Mouse (Mus musculus): ENCODE data around the gene Unc5c. TPM values are rescaled to one million over a fixed set of nuclear protein-coding genes. Genes with fewer than 3 reads are reported as not detected.

The Unc5c gene
- polyA plus RNA-seq, 2 experiments: 11.9 to 12.5 TPM

DNA sequence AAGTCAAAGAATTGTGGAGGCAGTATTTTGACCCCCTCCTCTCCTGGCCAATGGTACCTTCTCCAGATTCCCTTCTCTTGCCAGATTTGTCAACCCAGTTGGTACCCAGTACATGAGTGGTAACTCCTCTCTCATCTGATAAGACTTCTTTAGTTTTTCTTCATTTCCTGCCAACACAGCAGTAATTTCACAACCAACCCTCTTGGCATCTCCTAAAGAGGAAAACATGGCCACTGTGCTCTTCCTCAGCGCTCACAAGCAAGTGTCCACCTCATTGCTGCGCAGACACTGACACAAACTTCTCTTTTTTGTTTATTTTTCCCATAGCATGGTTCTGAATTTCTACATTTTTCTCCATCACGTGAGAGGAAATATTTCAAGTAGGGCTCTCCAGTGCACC lies 38.3 kb downstream of the Unc5c start:
- 84% methylated on average over 3 of the region's 3 CpGs for WGBS

DNA sequence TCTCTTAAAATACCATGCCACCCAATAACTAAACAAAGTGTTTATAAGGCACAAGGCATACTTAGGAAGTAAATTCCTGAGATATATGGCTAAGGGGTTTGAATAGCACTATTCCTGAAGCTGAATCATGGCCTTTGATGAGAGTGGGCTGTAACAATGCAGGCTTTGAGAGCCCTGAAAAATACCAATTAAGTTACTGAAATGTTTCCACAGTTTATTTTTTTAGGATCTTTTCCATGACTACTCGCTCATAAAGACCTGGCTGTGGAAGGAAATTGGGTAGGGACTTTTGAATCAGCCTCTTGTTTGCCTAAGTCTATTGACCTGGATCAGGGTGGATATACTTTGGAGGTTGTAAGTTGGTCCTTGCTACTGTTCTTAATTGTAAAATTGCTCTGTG lies 44.8 kb downstream of the Unc5c start:
- H3K27ac ChIP-seq (replicated peaks; ENCODE audit: low read depth, low read length): no peak overlapping the region
- no peak for TF ChIP-seq POLR2A (IDR thresholded peaks at IDR 0.05; ENCODE audit: borderline replicate concordance, extremely low read depth, insufficient read depth, insufficient read length)
- DNase-seq (ENCODE audit: low spot score) (peak; percentile 67), ATAC-seq (ENCODE audit: low FRiP score, low read depth) (peak; percentile 68; the same call in 1 of the 2 replicates)
- no peaks in the 10 kb centered on the region for H3K9me3 ChIP-seq (ENCODE audit: control insufficient read depth, low read length)
- H3K4me3 ChIP-seq (replicated peaks; ENCODE audit: low read length): no peak overlapping the region
- H3K27me3 ChIP-seq (ENCODE audit: control insufficient read depth, insufficient read depth, low read length): no peaks in the 10 kb centered on the region
- H3K9ac ChIP-seq (ENCODE audit: low read depth, low read length, severe bottlenecking): no peak overlapping the region
- WGBS: 33% methylated on average over 1 of the region's 1 CpGs
- H3K4me2 ChIP-seq (replicated peaks; ENCODE audit: low read depth, low read length, severe bottlenecking): no peak overlapping the region
- H3K36me3 ChIP-seq (ENCODE audit: control insufficient read depth, insufficient read depth, low read length): no peaks in the 10 kb centered on the region
- peaks cover 2% of the 10 kb centered on the region; the same call in 1 of the 2 replicates for H3K4me1 ChIP-seq (ENCODE audit: control insufficient read depth, insufficient read depth, low read length)

More for the DNA sequence above, 38.3 kb downstream of the Unc5c start:
- ATAC-seq (ENCODE audit: low FRiP score, low read depth): no peak
- no peak for TF ChIP-seq POLR2A (IDR thresholded peaks at IDR 0.05; ENCODE audit: borderline replicate concordance, extremely low read depth, insufficient read depth, insufficient read length)
- H3K4me2 ChIP-seq (replicated peaks; ENCODE audit: low read depth, low read length, severe bottlenecking): no peak overlapping the region
- no peak overlapping the region for H3K27ac ChIP-seq (replicated peaks; ENCODE audit: low read depth, low read length)
- no peaks in the 10 kb centered on the region for H3K36me3 ChIP-seq (ENCODE audit: control insufficient read depth, insufficient read depth, low read length)
- no peak overlapping the region for H3K4me3 ChIP-seq (replicated peaks; ENCODE audit: low read length)
- no peak for DNase-seq (ENCODE audit: low spot score)
- no peaks in the 10 kb centered on the region for H3K27me3 ChIP-seq (ENCODE audit: control insufficient read depth, insufficient read depth, low read length)
- no peak overlapping the region for H3K9ac ChIP-seq (ENCODE audit: low read depth, low read length, severe bottlenecking)
- no peaks in the 10 kb centered on the region for H3K4me1 ChIP-seq (ENCODE audit: control insufficient read depth, insufficient read depth, low read length)
- no peaks in the 10 kb centered on the region for H3K9me3 ChIP-seq (ENCODE audit: control insufficient read depth, low read length)

DNA sequence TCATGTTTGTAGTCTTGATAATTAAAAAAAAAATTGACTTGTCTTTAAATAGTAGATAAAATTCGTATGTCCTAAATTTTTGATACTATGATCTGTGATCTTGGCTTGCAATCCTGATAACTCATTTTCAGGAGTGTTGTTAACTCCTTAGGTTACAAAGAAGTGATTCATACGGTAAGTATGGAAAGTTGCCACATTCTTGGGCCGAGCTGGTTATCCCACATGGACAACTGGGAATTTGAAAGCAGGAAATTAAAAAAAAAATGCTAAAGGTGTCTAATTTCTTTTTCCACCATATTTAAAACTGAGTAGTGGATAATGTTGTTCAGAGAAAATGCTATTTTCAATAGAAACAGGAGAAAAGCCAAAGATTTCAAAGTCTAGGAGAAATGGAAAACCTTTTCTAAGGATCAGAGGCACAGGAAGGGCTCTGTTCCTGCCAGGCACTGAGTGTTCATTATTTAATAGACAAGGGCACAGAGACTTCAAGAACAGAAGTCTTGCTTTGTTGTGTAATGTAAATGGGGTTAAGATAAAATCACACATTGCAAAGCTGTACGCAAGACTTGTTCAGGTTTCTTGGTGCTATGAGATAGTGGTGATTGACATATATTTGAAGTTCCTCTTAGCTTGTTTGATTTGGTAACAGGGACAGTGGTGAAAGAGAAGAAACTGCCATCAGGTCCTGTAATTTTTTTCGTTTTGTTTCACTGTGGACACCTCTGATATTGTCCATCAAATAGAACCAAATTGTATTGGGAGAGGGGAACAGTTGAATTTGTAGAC lies 46.4 kb downstream of the Unc5c start:
- H3K9me3 ChIP-seq (ENCODE audit: control insufficient read depth, low read length): no peaks in the 10 kb centered on the region
- H3K4me3 ChIP-seq (replicated peaks; ENCODE audit: low read length): no peak overlapping the region
- ATAC-seq (ENCODE audit: low FRiP score, low read depth) (no peak), DNase-seq (ENCODE audit: low spot score) (peak; percentile 18)
- H3K9ac ChIP-seq (ENCODE audit: low read depth, low read length, severe bottlenecking): no peak overlapping the region
- no peaks in the 10 kb centered on the region for H3K27me3 ChIP-seq (ENCODE audit: control insufficient read depth, insufficient read depth, low read length)
- no peak overlapping the region for H3K4me2 ChIP-seq (replicated peaks; ENCODE audit: low read depth, low read length, severe bottlenecking)
- WGBS: 52% methylated on average over 5 of the region's 5 CpGs
- no peak for TF ChIP-seq POLR2A (IDR thresholded peaks at IDR 0.05; ENCODE audit: borderline replicate concordance, extremely low read depth, insufficient read depth, insufficient read length)
- no peak overlapping the region; the same call in 1 of the 2 replicates for H3K27ac ChIP-seq (replicated peaks; ENCODE audit: low read depth, low read length)
- peaks cover 7% of the 10 kb centered on the region for H3K4me1 ChIP-seq (ENCODE audit: control insufficient read depth, insufficient read depth, low read length)
- no peaks in the 10 kb centered on the region for H3K36me3 ChIP-seq (ENCODE audit: control insufficient read depth, insufficient read depth, low read length)

DNA sequence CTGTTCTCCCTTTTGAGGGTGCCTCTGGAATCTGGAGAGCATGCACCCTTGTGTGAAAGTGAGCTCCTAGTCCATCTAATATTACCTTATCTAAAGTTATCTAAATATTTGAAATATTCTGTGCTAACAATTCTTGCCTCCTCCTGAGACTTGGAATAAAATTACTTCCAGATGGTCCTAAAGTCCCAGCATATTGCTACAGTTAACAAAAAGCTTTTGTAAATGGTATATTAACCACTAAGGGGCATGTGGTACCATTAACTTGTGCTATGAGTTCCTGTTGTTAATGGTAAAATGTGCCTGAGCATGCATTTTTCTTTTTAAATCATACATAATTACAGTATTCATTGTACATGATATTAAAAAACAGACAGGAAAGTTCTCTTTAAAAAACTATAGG lies 63.7 kb downstream of the Unc5c start:
- TF ChIP-seq POLR2A (IDR thresholded peaks at IDR 0.05; ENCODE audit: borderline replicate concordance, extremely low read depth, insufficient read depth, insufficient read length): no peak
- H3K27ac ChIP-seq (replicated peaks; ENCODE audit: low read depth, low read length): no peak overlapping the region
- no peak overlapping the region for H3K4me2 ChIP-seq (replicated peaks; ENCODE audit: low read depth, low read length, severe bottlenecking)
- no peak overlapping the region for H3K4me3 ChIP-seq (replicated peaks; ENCODE audit: low read length)
- DNase-seq (ENCODE audit: low spot score): peak; percentile 60
- no peak overlapping the region for H3K9ac ChIP-seq (ENCODE audit: low read depth, low read length, severe bottlenecking)
- H3K9me3 ChIP-seq (ENCODE audit: control insufficient read depth, low read length): no peaks in the 10 kb centered on the region
- no peaks in the 10 kb centered on the region for H3K27me3 ChIP-seq (ENCODE audit: control insufficient read depth, insufficient read depth, low read length)
- peak; percentile 71; the same call in 1 of the 2 replicates for ATAC-seq (ENCODE audit: low FRiP score, low read depth)
- no peaks in the 10 kb centered on the region for H3K36me3 ChIP-seq (ENCODE audit: control insufficient read depth, insufficient read depth, low read length)
- peaks cover 6% of the 10 kb centered on the region for H3K4me1 ChIP-seq (ENCODE audit: control insufficient read depth, insufficient read depth, low read length)

DNA sequence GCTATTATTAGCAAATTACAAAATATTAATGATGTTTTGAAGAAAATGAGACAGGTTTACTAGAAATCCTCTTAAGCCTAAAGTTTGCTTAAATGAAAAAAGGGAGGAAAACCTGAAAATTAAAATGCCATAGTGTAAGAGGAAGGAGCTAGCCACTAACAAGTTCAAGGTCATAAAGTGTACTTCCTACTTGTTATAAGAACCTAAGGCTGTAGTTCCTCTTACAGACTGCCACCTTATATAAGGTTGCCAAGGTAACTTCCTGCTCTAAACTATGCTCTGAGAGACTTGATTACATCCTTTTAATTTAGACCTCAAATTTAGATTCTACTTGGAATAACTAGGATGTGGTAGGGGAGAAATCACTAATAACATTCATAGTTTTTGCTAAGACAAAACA lies 64.6 kb downstream of the Unc5c start:
- no peaks in the 10 kb centered on the region for H3K9me3 ChIP-seq (ENCODE audit: control insufficient read depth, low read length)
- no peak for TF ChIP-seq POLR2A (IDR thresholded peaks at IDR 0.05; ENCODE audit: borderline replicate concordance, extremely low read depth, insufficient read depth, insufficient read length)
- no peak overlapping the region for H3K4me3 ChIP-seq (replicated peaks; ENCODE audit: low read length)
- H3K27ac ChIP-seq (replicated peaks; ENCODE audit: low read depth, low read length): no peak overlapping the region
- H3K4me2 ChIP-seq (replicated peaks; ENCODE audit: low read depth, low read length, severe bottlenecking): no peak overlapping the region
- H3K9ac ChIP-seq (ENCODE audit: low read depth, low read length, severe bottlenecking): no peak overlapping the region
- H3K36me3 ChIP-seq (ENCODE audit: control insufficient read depth, insufficient read depth, low read length): no peaks in the 10 kb centered on the region
- DNase-seq (ENCODE audit: low spot score) (no peak), ATAC-seq (ENCODE audit: low FRiP score, low read depth) (no peak)
- no peaks in the 10 kb centered on the region for H3K27me3 ChIP-seq (ENCODE audit: control insufficient read depth, insufficient read depth, low read length)
- peaks cover 6% of the 10 kb centered on the region for H3K4me1 ChIP-seq (ENCODE audit: control insufficient read depth, insufficient read depth, low read length)
